Comparison of ENCODE assay signal across 24 mouse cellular contexts in genomic region chr14:8320528-8320927, GRCm38 (mm10). TPM values are rescaled to one million over a fixed set of nuclear protein-coding genes. Genes with fewer than 3 reads are reported as not detected.
"Had no signal": no experiment of that assay in that cellular context is flagged by ENCODE, and none has a peak within 500 bp of the region (broad histone marks: within the 10 kb centered on the region; RNA-seq: fewer than 3 reads in every experiment).

No protein-coding gene starts in this region.

- H3K36me3 ChIP-seq: liver, embryonic 13.5 days; neural tube, embryonic 12.5 days; neural tube, embryonic 15.5 days had no signal

- H3K9me3 ChIP-seq: liver, embryonic 13.5 days; neural tube, embryonic 12.5 days; neural tube, embryonic 15.5 days had no signal

- ATAC-seq: inflammation-experienced regulatory T-cells, adult 6 months; intestine, embryonic 16.5 days had no signal

- H3K4me2 ChIP-seq: liver, embryonic 13.5 days; midbrain, embryonic 11.5 days; neural tube, embryonic 12.5 days; neural tube, embryonic 15.5 days had no signal

- H3K9ac ChIP-seq: liver, embryonic 13.5 days; neural tube, embryonic 12.5 days; neural tube, embryonic 15.5 days had no signal

- H3K4me3 ChIP-seq: layer of hippocampus, adult 2 months; liver, embryonic 13.5 days; neural tube, embryonic 12.5 days; neural tube, embryonic 15.5 days had no signal

- H3K27ac ChIP-seq: layer of hippocampus, adult 2 months; liver, embryonic 13.5 days; neural tube, embryonic 12.5 days; neural tube, embryonic 15.5 days; stomach, postnatal 0 days had no signal

- DNase-seq: layer of hippocampus, adult 9-11 months; liver, embryonic 13.5 days; lung, adult 2 months; lung, postnatal 14 days; lung, postnatal 4 days; midbrain, embryonic 14.5 days; right cerebral cortex, adult 18-20 months; right cerebral cortex, postnatal 14 days; right cerebral cortex, postnatal 4 days; thymus, postnatal 25 days had no signal

- H3K4me1 ChIP-seq: liver, embryonic 13.5 days had no signal

RNA-seq across cellular contexts. Expression of gene Fam107a, which starts 2.7 kb away (rescaled TPM):
- total RNA-seq: liver, adult 2 months; megakaryocyte progenitor cell, adult 5-6 weeks; megakaryocyte-erythroid progenitor cell, adult 5-6 weeks had no signal
- polyA plus RNA-seq: inflammation-experienced regulatory T-cells, adult 6 months; liver, adult 2 months had no signal

RNA-seq across cellular contexts. Expression of gene Oit1, which starts 58.0 kb away (rescaled TPM):
- total RNA-seq: layer of hippocampus, adult 2 months; layer of hippocampus, postnatal 25 days; left cerebral cortex, adult 18-20 months; left cerebral cortex, postnatal 36 days; megakaryocyte progenitor cell, adult 5-6 weeks; megakaryocyte-erythroid progenitor cell, adult 5-6 weeks had no signal
- polyA plus RNA-seq: inflammation-experienced regulatory T-cells, adult 6 months; limb, embryonic 11.5 days; liver, embryonic 13.5 days; midbrain, embryonic 11.5 days; midbrain, embryonic 14.5 days; neural tube, embryonic 12.5 days; neural tube, embryonic 15.5 days had no signal
